Mouse (Mus musculus) naive thymus-derived CD4-positive, alpha-beta T cell, adult 2 months (primary cell): ENCODE measurements around the gene Prss8.
A peak's percentile ranks its signal among the peaks of the same experiment; 100 is the strongest.

Experiments used
- DNase-seq: peaks from one replicate; pipeline ENCODE4 v3.0.0-alpha.2; 2011; ENCODE audit warnings: low read depth

Prss8 gene

GRCm38 (mm10) chr7:127928596-127928995 lies 1.3 kb downstream of the Prss8 start:
- DNase-seq = no peak

- no peak for DNase-seq
These were observed 2.2 kb downstream of the Prss8 start for GRCm38 (mm10) chr7:127927726-127928125.

GRCm38 (mm10) chr7:127926846-127927245 lies 3.1 kb downstream of the Prss8 start:
- DNase-seq = no peak

GRCm38 (mm10) chr7:127926066-127926465 lies 3.8 kb downstream of the Prss8 start:
- DNase-seq = no peak

GRCm38 (mm10) chr7:127925252-127925651 lies 4.7 kb downstream of the Prss8 start:
- DNase-seq = no peak

- DNase-seq = no peak
These were observed 6.2 kb downstream of the Prss8 start for GRCm38 (mm10) chr7:127923714-127924113.

- peak; percentile 73 for DNase-seq
These were observed 7.2 kb downstream of the Prss8 start for GRCm38 (mm10) chr7:127922451-127923275.

- DNase-seq = peak; percentile 38
These were observed 8.4 kb downstream of the Prss8 start for GRCm38 (mm10) chr7:127921516-127921915.

- DNase-seq = peak; percentile 42
These were observed 10.6 kb downstream of the Prss8 start for GRCm38 (mm10) chr7:127919290-127919689.

- DNase-seq = peak; percentile 83
These were observed 11.7 kb downstream of the Prss8 start for GRCm38 (mm10) chr7:127918203-127918602.

- DNase-seq = no peak
These were observed 14.6 kb downstream of the Prss8 start for GRCm38 (mm10) chr7:127915293-127915692.

- no peak for DNase-seq
These were observed 17.0 kb downstream of the Prss8 start for GRCm38 (mm10) chr7:127912938-127913337.

GRCm38 (mm10) chr7:127912190-127912871 lies 17.6 kb downstream of the Prss8 start, which contains the start of gene Kat8:
Gene Kat8 (plus strand): TSS chr7:127912516.
- peak; percentile 93 for DNase-seq

- no peak for DNase-seq
These were observed 21.2 kb downstream of the Prss8 start for GRCm38 (mm10) chr7:127908656-127909055.

GRCm38 (mm10) chr7:127907939-127908338 lies 22.0 kb downstream of the Prss8 start:
- no peak for DNase-seq

- peak; percentile 72 for DNase-seq
These were observed 25.7 kb downstream of the Prss8 start, which contains the start of gene Bckdk for GRCm38 (mm10) chr7:127903971-127904796. Gene Bckdk (plus strand): TSS chr7:127904082.

GRCm38 (mm10) chr7:127901772-127902171 lies 28.1 kb downstream of the Prss8 start:
- no peak for DNase-seq

GRCm38 (mm10) chr7:127899997-127900396 lies 29.9 kb downstream of the Prss8 start:
- no peak for DNase-seq

- DNase-seq = peak; percentile 68
These were observed 31.5 kb downstream of the Prss8 start for GRCm38 (mm10) chr7:127898179-127898956.

GRCm38 (mm10) chr7:127897542-127897941 lies 32.4 kb downstream of the Prss8 start:
- DNase-seq = no peak

GRCm38 (mm10) chr7:127896384-127896783 lies 33.5 kb downstream of the Prss8 start:
- peak; percentile 81 for DNase-seq
